Mouse (Mus musculus): ENCODE measurements around the gene Tnfrsf21. TPM values are rescaled to one million over a fixed set of nuclear protein-coding genes. Genes with fewer than 3 reads are reported as not detected.
A peak's percentile ranks its signal among the peaks of the same experiment; 100 is the strongest.

Tnfrsf21 gene
- 55.8 and 65.3 TPM in 2 replicates for polyA plus RNA-seq (2012; rRNA removed)

GRCm38 (mm10) chr17:43016371-43017331, at the start of gene Tnfrsf21:
Tnfrsf21 (plus strand) TSS chr17:43016555.
- Histone ChIP-seq H3K4me3 (replicated peaks; ENCODE audit: insufficient read depth, low read depth, low read length) (peak within 1 kb of the TSS; percentile 83), H3K27ac (ENCODE audit: insufficient read depth, low read length) (no peak within 1 kb of the TSS), H3K27me3 (ENCODE audit: control insufficient read depth, insufficient read depth, low read length) (no peaks in the 10 kb centered on the region), H3K4me1 (ENCODE audit: control insufficient read depth, insufficient read depth, low read length) (no peaks in the 10 kb centered on the region)
- WGBS = under 1% methylated on average over 74 of the region's 80 CpGs
- peak; percentile 92 for DNase-seq
- TF ChIP-seq POLR2A (IDR thresholded peaks at IDR 0.05; ENCODE audit: borderline replicate concordance, insufficient read depth, low read length) (peak; percentile 56; the same call in 1 of the 2 replicates), CTCF (IDR thresholded peaks at IDR 0.05; ENCODE audit: borderline replicate concordance, insufficient read depth, low read depth, low read length) (peak; percentile 84)

GRCm38 (mm10) chr17:42968174-42968573, 48.2 kb upstream of the Tnfrsf21 start:
- DNase-seq = no peak
- H3K27ac ChIP-seq (ENCODE audit: insufficient read depth, low read length) = no peak overlapping the region
- WGBS = 73% methylated on average over 2 of the region's 2 CpGs
- no peaks in the 10 kb centered on the region for H3K27me3 ChIP-seq (ENCODE audit: control insufficient read depth, insufficient read depth, low read length)
- H3K4me3 ChIP-seq (replicated peaks; ENCODE audit: insufficient read depth, low read depth, low read length) = no peak overlapping the region
- no peak for TF ChIP-seq CTCF (IDR thresholded peaks at IDR 0.05; ENCODE audit: borderline replicate concordance, insufficient read depth, low read depth, low read length)
- TF ChIP-seq POLR2A (IDR thresholded peaks at IDR 0.05; ENCODE audit: borderline replicate concordance, insufficient read depth, low read length) = no peak
- no peaks in the 10 kb centered on the region for H3K4me1 ChIP-seq (ENCODE audit: control insufficient read depth, insufficient read depth, low read length)

GRCm38 (mm10) chr17:42975312-42975996, 40.9 kb upstream of the Tnfrsf21 start:
- H3K4me1 ChIP-seq (ENCODE audit: control insufficient read depth, insufficient read depth, low read length) = no peaks in the 10 kb centered on the region
- no peaks in the 10 kb centered on the region for H3K27me3 ChIP-seq (ENCODE audit: control insufficient read depth, insufficient read depth, low read length)
- peak in 1 of 2 experiments; percentile 5 for DNase-seq
- TF ChIP-seq CTCF (IDR thresholded peaks at IDR 0.05; ENCODE audit: borderline replicate concordance, insufficient read depth, low read depth, low read length) (no peak), POLR2A (IDR thresholded peaks at IDR 0.05; ENCODE audit: borderline replicate concordance, insufficient read depth, low read length) (no peak)
- H3K4me3 ChIP-seq (replicated peaks; ENCODE audit: insufficient read depth, low read depth, low read length) = no peak overlapping the region
- WGBS = 24% methylated on average over 18 of the region's 18 CpGs
- no peak overlapping the region for H3K27ac ChIP-seq (ENCODE audit: insufficient read depth, low read length)

GRCm38 (mm10) chr17:42977766-42978165, 38.6 kb upstream of the Tnfrsf21 start:
- Histone ChIP-seq H3K4me1 (ENCODE audit: control insufficient read depth, insufficient read depth, low read length) (no peaks in the 10 kb centered on the region), H3K27me3 (ENCODE audit: control insufficient read depth, insufficient read depth, low read length) (no peaks in the 10 kb centered on the region), H3K27ac (ENCODE audit: insufficient read depth, low read length) (no peak overlapping the region), H3K4me3 (replicated peaks; ENCODE audit: insufficient read depth, low read depth, low read length) (no peak overlapping the region)
- TF ChIP-seq CTCF (IDR thresholded peaks at IDR 0.05; ENCODE audit: borderline replicate concordance, insufficient read depth, low read depth, low read length) (no peak), POLR2A (IDR thresholded peaks at IDR 0.05; ENCODE audit: borderline replicate concordance, insufficient read depth, low read length) (no peak)
- no peak for DNase-seq
- 76% methylated on average over 7 of the region's 7 CpGs for WGBS

- TF ChIP-seq CTCF (IDR thresholded peaks at IDR 0.05; ENCODE audit: borderline replicate concordance, insufficient read depth, low read depth, low read length) (no peak), POLR2A (IDR thresholded peaks at IDR 0.05; ENCODE audit: borderline replicate concordance, insufficient read depth, low read length) (no peak)
- DNase-seq = no peak
- 52% methylated on average over 4 of the region's 4 CpGs for WGBS
Observed at GRCm38 (mm10) chr17:42978345-42978744, 38.0 kb upstream of the Tnfrsf21 start.

GRCm38 (mm10) chr17:42981806-42982205, 34.5 kb upstream of the Tnfrsf21 start:
- no peaks in the 10 kb centered on the region for H3K4me1 ChIP-seq (ENCODE audit: control insufficient read depth, insufficient read depth, low read length)
- 92% methylated on average over 3 of the region's 3 CpGs for WGBS
- no peak for DNase-seq
- H3K27ac ChIP-seq (ENCODE audit: insufficient read depth, low read length) = no peak overlapping the region
- TF ChIP-seq CTCF (IDR thresholded peaks at IDR 0.05; ENCODE audit: borderline replicate concordance, insufficient read depth, low read depth, low read length) (no peak), POLR2A (IDR thresholded peaks at IDR 0.05; ENCODE audit: borderline replicate concordance, insufficient read depth, low read length) (no peak)
- H3K4me3 ChIP-seq (replicated peaks; ENCODE audit: insufficient read depth, low read depth, low read length) = no peak overlapping the region
- no peaks in the 10 kb centered on the region for H3K27me3 ChIP-seq (ENCODE audit: control insufficient read depth, insufficient read depth, low read length)

More at GRCm38 (mm10) chr17:42978345-42978744, 38.0 kb upstream of the Tnfrsf21 start:
- Histone ChIP-seq H3K27me3 (ENCODE audit: control insufficient read depth, insufficient read depth, low read length) (no peaks in the 10 kb centered on the region), H3K4me1 (ENCODE audit: control insufficient read depth, insufficient read depth, low read length) (no peaks in the 10 kb centered on the region), H3K4me3 (replicated peaks; ENCODE audit: insufficient read depth, low read depth, low read length) (no peak overlapping the region), H3K27ac (ENCODE audit: insufficient read depth, low read length) (no peak overlapping the region)

- WGBS = 54% methylated on average over 4 of the region's 4 CpGs
- no peak for TF ChIP-seq POLR2A (IDR thresholded peaks at IDR 0.05; ENCODE audit: borderline replicate concordance, insufficient read depth, low read length)
- TF ChIP-seq CTCF (IDR thresholded peaks at IDR 0.05; ENCODE audit: borderline replicate concordance, insufficient read depth, low read depth, low read length) = no peak
Observed at GRCm38 (mm10) chr17:42982568-42982967, 33.8 kb upstream of the Tnfrsf21 start.

More at GRCm38 (mm10) chr17:42982568-42982967, 33.8 kb upstream of the Tnfrsf21 start:
- Histone ChIP-seq H3K4me3 (replicated peaks; ENCODE audit: insufficient read depth, low read depth, low read length) (no peak overlapping the region), H3K27ac (ENCODE audit: insufficient read depth, low read length) (no peak overlapping the region), H3K4me1 (ENCODE audit: control insufficient read depth, insufficient read depth, low read length) (no peaks in the 10 kb centered on the region), H3K27me3 (ENCODE audit: control insufficient read depth, insufficient read depth, low read length) (no peaks in the 10 kb centered on the region)
- DNase-seq = no peak
